Mouse (Mus musculus) bone marrow, adult 2 months (tissue): Measurements from ENCODE around the gene Aspdh. TPM values are rescaled to one million over a fixed set of nuclear protein-coding genes. Genes with fewer than 3 reads are reported as not detected.

Experiments
- H3K27ac ChIP-seq: fragments of 200-500 bp; 2 replicates; pipeline ENCODE4 v1.5.1; 2012; ENCODE audit warnings: low read depth, mild to moderate bottlenecking, control low read depth, inconsistent platforms, low read length; ENCODE audit not compliant: control insufficient read depth, poor library complexity, insufficient read depth
- H3K4me1 ChIP-seq: fragments of 200-500 bp; 2 replicates; pipeline ENCODE4 v1.6.1; 2011; ENCODE audit warnings: low read length; ENCODE audit not compliant: control insufficient read depth, insufficient read depth
- H3K4me3 ChIP-seq: fragments of 200-500 bp; replicated peaks from 2 replicates; pipeline ENCODE3; 2011; ENCODE audit warnings: mild to moderate bottlenecking, low read depth, low read length, control low read depth; ENCODE audit not compliant: control insufficient read depth
- CTCF ChIP-seq: fragments of 200-500 bp; IDR thresholded peaks from 2 replicates; pipeline ENCODE4 v1.5.1; 2011; ENCODE audit warnings: low read length, control low read depth; ENCODE audit not compliant: control insufficient read depth, insufficient read depth
- POLR2A ChIP-seq: fragments of 200-500 bp; IDR thresholded peaks from 2 replicates; pipeline ENCODE4 v1.6.1; 2011; ENCODE audit warnings: low read depth, mild to moderate bottlenecking, control low read depth, low read length, borderline replicate concordance; ENCODE audit not compliant: control insufficient read depth
- WGBS: fragments of 180-500 bp; shearing (Covaris S2); methylation state at CpG from one replicate; pipeline ENCODE4 v1.1.7; 2018; 5-methylcytosine and 5-hydroxymethylcytosine counted together
- polyA plus RNA-seq: library from polyadenylated mRNA; stranded (reverse); fragments of >200 nt; gene quantifications from 2 replicates; pipeline ENCODE4 v1.2.4, GENCODE M21; 2011; ENCODE audit warnings: low replicate concordance; ENCODE audit not compliant: missing spikeins, insufficient read depth, insufficient read length

Gene Aspdh
- polyA plus RNA-seq = not detected in 2 replicates

GRCm38 (mm10) chr7:44465111-44465510, at the start of gene Aspdh:
TSS of gene Aspdh (plus strand) at chr7:44465391.
- Histone ChIP-seq H3K4me3 (no peak within 1 kb of the TSS), H3K4me1 (no peaks in the 10 kb centered on the region; the same call in 1 of the 2 replicates), H3K27ac (no peak within 1 kb of the TSS)
- WGBS = 62% methylated on average over 2 of the region's 2 CpGs
- TF ChIP-seq CTCF (no peak), POLR2A (no peak)

- WGBS = 41% methylated on average over 8 of the region's 8 CpGs
- TF ChIP-seq POLR2A = no peak
- TF ChIP-seq CTCF = no peak
- H3K4me3 ChIP-seq = no peak overlapping the region
- H3K27ac ChIP-seq = no peak overlapping the region
- H3K4me1 ChIP-seq = no peaks in the 10 kb centered on the region
Measured at GRCm38 (mm10) chr7:44427666-44428065, 37.5 kb upstream of the Aspdh start.

GRCm38 (mm10) chr7:44428171-44428950, 36.8 kb upstream of the Aspdh start:
- WGBS = 7% methylated on average over 16 of the region's 38 CpGs
- no peaks in the 10 kb centered on the region for H3K4me1 ChIP-seq
- H3K4me3 ChIP-seq = no peak overlapping the region
- no peak overlapping the region for H3K27ac ChIP-seq
- no peak for TF ChIP-seq CTCF
- TF ChIP-seq POLR2A = no peak

- WGBS = 13% methylated on average over 59 of the region's 69 CpGs
- TF ChIP-seq POLR2A = no peak
- TF ChIP-seq CTCF = no peak
- H3K4me1 ChIP-seq = no peaks in the 10 kb centered on the region
- no peak within 1 kb of the TSS for H3K27ac ChIP-seq
- H3K4me3 ChIP-seq = no peak within 1 kb of the TSS
Measured at GRCm38 (mm10) chr7:44428968-44429521, 36.1 kb upstream of the Aspdh start, which contains the start of gene Lrrc4b. TSS of gene Lrrc4b (plus strand) at chr7:44429018.

GRCm38 (mm10) chr7:44429534-44430488, 35.4 kb upstream of the Aspdh start:
- Histone ChIP-seq H3K4me1 (no peaks in the 10 kb centered on the region), H3K27ac (no peak overlapping the region), H3K4me3 (no peak overlapping the region)
- 10% methylated on average over 32 of the region's 32 CpGs for WGBS
- TF ChIP-seq POLR2A = no peak
- TF ChIP-seq CTCF = no peak

GRCm38 (mm10) chr7:44432550-44432949, 32.6 kb upstream of the Aspdh start:
- WGBS = 68% methylated on average over 6 of the region's 6 CpGs
- Histone ChIP-seq H3K27ac (no peak overlapping the region), H3K4me3 (no peak overlapping the region), H3K4me1 (no peaks in the 10 kb centered on the region)
- TF ChIP-seq POLR2A = no peak
- TF ChIP-seq CTCF = no peak

- 9% methylated on average over 7 of the region's 7 CpGs for WGBS
- Histone ChIP-seq H3K27ac (no peak overlapping the region), H3K4me3 (no peak overlapping the region), H3K4me1 (no peaks in the 10 kb centered on the region)
- TF ChIP-seq CTCF (no peak), POLR2A (no peak)
Measured at GRCm38 (mm10) chr7:44433371-44433770, 31.8 kb upstream of the Aspdh start.
